Mouse (Mus musculus): Measurements from ENCODE around the gene Tmem151b. TPM values are rescaled to one million over a fixed set of nuclear protein-coding genes. Genes with fewer than 3 reads are reported as not detected.

Tmem151b gene
- polyA plus RNA-seq, 1 experiment from 2014 or later = 9.2 TPM

- Histone ChIP-seq H3K4me2 (replicated peaks) (peak overlapping the region; percentile 72), H3K9ac (peak overlapping the region; percentile 93; the same call in 1 of the 2 replicates), H3K4me1 (peaks cover 21% of the 10 kb centered on the region), H3K4me3 (peak overlapping the region; percentile 79; the same call in 1 of the 2 replicates), H3K9me3 (no peaks in the 10 kb centered on the region), H3K36me3 (peaks cover 8% of the 10 kb centered on the region), H3K27me3 (peaks cover 35% of the 10 kb centered on the region), H3K27ac (no peak overlapping the region)
- ATAC-seq (ENCODE audit: insufficient number of reproducible peaks, insufficient read depth, low FRiP score, low TSS enrichment) = no peak
- 33% methylated on average over 5 of the region's 5 CpGs for WGBS
Measured at GRCm38 (mm10) chr17:45550253-45550652, 776 bp upstream of the Tmem151b start.

- Histone ChIP-seq H3K9me3 (no peaks in the 10 kb centered on the region), H3K9ac (peak overlapping the region; percentile 93), H3K4me2 (replicated peaks) (peak overlapping the region; percentile 72), H3K4me1 (peaks cover 33% of the 10 kb centered on the region), H3K4me3 (peak overlapping the region; percentile 79), H3K27ac (peak overlapping the region; percentile 83), H3K27me3 (peaks cover 50% of the 10 kb centered on the region), H3K36me3 (peaks cover 8% of the 10 kb centered on the region)
- WGBS = 4% methylated on average over 44 of the region's 68 CpGs
- ATAC-seq (ENCODE audit: insufficient number of reproducible peaks, insufficient read depth, low FRiP score, low TSS enrichment) = peak; percentile 48
Measured at GRCm38 (mm10) chr17:45548541-45549512, 650 bp downstream of the Tmem151b start.

DNA sequence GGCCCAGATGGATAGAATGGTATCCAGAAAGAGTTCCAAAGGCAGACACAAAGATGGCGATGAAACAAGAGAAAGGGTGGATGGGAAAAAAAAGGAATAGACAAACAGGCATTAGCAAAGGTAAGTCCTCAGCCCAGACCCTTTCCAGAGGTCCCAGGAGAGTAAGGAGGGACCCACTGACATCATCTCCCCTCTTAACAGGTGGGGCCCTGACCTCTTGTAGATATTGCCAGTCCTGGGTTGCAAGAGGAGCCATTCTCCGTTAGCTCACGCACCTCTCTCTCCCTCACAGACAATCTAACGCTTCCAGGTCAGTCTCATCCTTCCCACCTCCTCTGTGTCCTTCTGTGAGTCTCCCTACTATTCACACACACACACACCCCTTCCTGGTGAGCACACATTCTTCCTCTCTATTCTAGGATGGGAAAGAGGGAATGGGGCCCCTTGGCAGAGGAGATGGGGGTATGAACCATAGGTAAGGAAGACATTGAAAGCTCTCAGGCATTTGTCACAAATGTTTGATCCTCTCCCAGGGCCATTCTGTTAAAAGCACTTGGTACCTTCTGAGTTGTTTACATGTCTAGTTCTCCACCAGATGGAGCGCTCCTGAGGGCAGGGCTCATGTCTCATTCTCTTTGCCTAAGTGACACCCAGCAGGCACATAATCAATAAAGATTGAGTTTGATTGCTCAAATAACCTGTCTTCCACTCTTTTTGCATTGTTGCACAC lies 1.9 kb downstream of the Tmem151b start:
- ATAC-seq (ENCODE audit: insufficient number of reproducible peaks, insufficient read depth, low FRiP score, low TSS enrichment) = no peak
- WGBS = 79% methylated on average over 5 of the region's 5 CpGs
- Histone ChIP-seq H3K9me3 (no peaks in the 10 kb centered on the region), H3K4me3 (peak overlapping the region; percentile 79; the same call in 1 of the 2 replicates), H3K9ac (no peak overlapping the region), H3K4me2 (replicated peaks) (peak overlapping the region; percentile 72), H3K36me3 (peaks cover 8% of the 10 kb centered on the region), H3K4me1 (peaks cover 34% of the 10 kb centered on the region), H3K27me3 (peaks cover 59% of the 10 kb centered on the region), H3K27ac (no peak overlapping the region)

DNA sequence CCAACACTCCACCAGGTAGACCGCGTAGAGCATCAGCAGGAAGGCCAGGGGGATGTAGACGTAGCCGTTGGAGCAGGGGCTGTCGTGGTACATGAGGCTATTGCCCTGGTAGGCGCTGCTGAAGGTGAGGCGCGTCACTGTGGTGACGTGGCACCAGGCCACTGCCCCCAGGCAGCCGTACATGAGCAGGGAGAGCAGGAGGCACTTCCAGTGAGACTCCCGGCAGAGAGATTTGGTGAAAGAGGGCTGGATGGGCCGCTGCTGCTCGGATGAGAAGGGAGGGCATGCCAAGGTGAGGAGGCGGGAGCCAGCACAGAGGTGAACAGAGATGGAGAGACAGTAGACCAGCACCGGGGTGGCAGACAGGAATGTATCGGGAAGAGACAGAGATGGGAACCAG lies 2.5 kb downstream of the Tmem151b start:
- no peak for ATAC-seq (ENCODE audit: insufficient number of reproducible peaks, insufficient read depth, low FRiP score, low TSS enrichment)
- Histone ChIP-seq H3K27me3 (peaks cover 65% of the 10 kb centered on the region), H3K9ac (no peak overlapping the region), H3K9me3 (no peaks in the 10 kb centered on the region), H3K27ac (no peak overlapping the region), H3K4me3 (0 out of 2 replicates have a peak overlapping the region, but pooled peaks have one; percentile 6), H3K36me3 (peaks cover 8% of the 10 kb centered on the region), H3K4me1 (peaks cover 34% of the 10 kb centered on the region), H3K4me2 (replicated peaks) (no peak overlapping the region)
- 66% methylated on average over 16 of the region's 16 CpGs for WGBS

GRCm38 (mm10) chr17:45545278-45545961 lies 4.1 kb downstream of the Tmem151b start:
- 8% methylated on average over 74 of the region's 74 CpGs for WGBS
- Histone ChIP-seq H3K4me3 (peak overlapping the region; percentile 19), H3K27me3 (peaks cover 74% of the 10 kb centered on the region), H3K9ac (peak overlapping the region; percentile 24; the same call in 1 of the 2 replicates), H3K4me2 (replicated peaks) (peak overlapping the region; percentile 33), H3K36me3 (peaks cover 8% of the 10 kb centered on the region), H3K4me1 (peaks cover 34% of the 10 kb centered on the region), H3K27ac (no peak overlapping the region), H3K9me3 (no peaks in the 10 kb centered on the region)
- ATAC-seq (ENCODE audit: insufficient number of reproducible peaks, insufficient read depth, low FRiP score, low TSS enrichment) = no peak

DNA sequence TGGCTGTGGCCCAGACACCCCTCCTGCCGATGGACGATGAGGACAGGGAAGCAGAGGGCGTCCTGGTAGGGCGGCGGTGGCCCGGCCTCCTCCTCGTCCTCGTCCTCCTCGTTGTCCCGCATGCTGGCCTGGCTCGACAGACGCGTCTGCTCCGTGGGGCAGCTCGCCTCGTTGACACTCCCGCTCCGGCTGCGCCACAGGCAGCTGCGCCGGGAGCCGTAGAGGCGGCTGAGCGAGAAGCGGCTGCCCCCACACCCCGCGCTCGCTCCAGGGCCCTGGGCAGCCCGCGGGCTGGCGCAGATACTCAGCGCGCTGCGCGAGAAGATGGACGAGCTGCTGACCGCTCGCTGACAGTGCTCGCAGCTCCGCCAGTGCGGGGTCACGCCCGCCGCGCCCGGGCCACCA lies 4.6 kb downstream of the Tmem151b start:
- Histone ChIP-seq H3K27me3 (peaks cover 79% of the 10 kb centered on the region), H3K9ac (0 out of 2 replicates have a peak overlapping the region, but pooled peaks have one; percentile 24), H3K4me2 (replicated peaks) (peak overlapping the region; percentile 33), H3K36me3 (peaks cover 8% of the 10 kb centered on the region), H3K4me1 (peaks cover 29% of the 10 kb centered on the region), H3K9me3 (no peaks in the 10 kb centered on the region), H3K4me3 (peak overlapping the region; percentile 19), H3K27ac (no peak overlapping the region)
- no peak for ATAC-seq (ENCODE audit: insufficient number of reproducible peaks, insufficient read depth, low FRiP score, low TSS enrichment)
- 10% methylated on average over 46 of the region's 46 CpGs for WGBS

DNA sequence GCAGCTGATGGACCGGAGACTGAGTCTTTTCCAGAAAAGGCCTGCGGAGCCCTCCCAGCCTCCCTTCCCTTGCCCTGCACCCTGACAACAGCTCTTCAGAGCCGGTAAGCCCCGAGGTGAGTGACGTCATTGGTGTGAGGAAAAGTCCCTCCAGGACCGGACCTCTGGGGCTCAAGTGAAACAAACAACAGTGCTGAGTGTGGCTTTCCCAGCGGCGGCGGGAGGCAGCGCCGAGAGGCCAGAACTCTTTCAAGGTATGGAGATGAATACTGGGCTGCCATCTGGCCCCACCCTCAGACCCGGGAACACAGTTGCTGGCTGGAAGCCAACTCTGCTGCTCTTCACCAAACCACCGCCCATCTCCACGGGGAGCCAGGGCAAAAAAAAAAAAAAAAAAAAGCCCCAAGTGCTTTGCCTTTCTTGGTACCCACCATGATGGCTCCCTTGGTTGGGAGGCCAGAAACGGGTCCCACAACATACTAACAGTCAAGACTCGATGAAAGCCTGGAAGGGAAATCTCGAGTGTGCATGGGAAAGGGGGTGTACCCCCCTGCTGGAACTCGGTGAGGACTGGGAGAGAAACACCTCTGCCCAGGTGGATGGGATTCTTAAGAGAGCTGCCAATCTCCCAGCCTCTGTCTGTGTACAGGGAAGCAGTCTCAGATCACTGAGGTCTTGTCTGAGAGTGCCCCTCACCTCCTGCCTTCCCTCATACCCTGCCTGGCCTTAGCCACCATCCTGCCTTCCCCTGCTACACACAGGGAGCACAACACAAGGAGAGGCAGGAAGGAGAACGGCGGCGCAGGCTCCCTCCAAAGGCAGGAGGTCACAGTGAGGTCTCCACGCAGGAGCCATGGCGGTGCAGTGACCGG lies 5.2 kb downstream of the Tmem151b start:
- H3K9ac ChIP-seq = 0 out of 2 replicates have a peak overlapping the region, but pooled peaks have one; percentile 24

GRCm38 (mm10) chr17:45543115-45543514 lies 6.4 kb downstream of the Tmem151b start:
- H3K4me3 ChIP-seq = no peak overlapping the region
- no peak overlapping the region for H3K27ac ChIP-seq
- no peaks in the 10 kb centered on the region for H3K9me3 ChIP-seq
- 19% methylated on average over 1 of the region's 1 CpGs for WGBS
- peaks cover 21% of the 10 kb centered on the region for H3K4me1 ChIP-seq
- ATAC-seq (ENCODE audit: insufficient number of reproducible peaks, insufficient read depth, low FRiP score, low TSS enrichment) = no peak
- H3K36me3 ChIP-seq = peaks cover 8% of the 10 kb centered on the region
- peaks cover 90% of the 10 kb centered on the region for H3K27me3 ChIP-seq
- no peak overlapping the region for H3K4me2 ChIP-seq (replicated peaks)
- H3K9ac ChIP-seq = no peak overlapping the region

More for the DNA sequence above, 5.2 kb downstream of the Tmem151b start:
- H3K27me3 ChIP-seq = peaks cover 85% of the 10 kb centered on the region
- H3K4me3 ChIP-seq = peak overlapping the region; percentile 19
- no peak overlapping the region for H3K27ac ChIP-seq
- peaks cover 8% of the 10 kb centered on the region for H3K36me3 ChIP-seq
- 6% methylated on average over 24 of the region's 24 CpGs for WGBS
- H3K4me2 ChIP-seq (replicated peaks) = peak overlapping the region; percentile 33
- no peak for ATAC-seq (ENCODE audit: insufficient number of reproducible peaks, insufficient read depth, low FRiP score, low TSS enrichment)
- peaks cover 29% of the 10 kb centered on the region for H3K4me1 ChIP-seq
- H3K9me3 ChIP-seq = no peaks in the 10 kb centered on the region

DNA sequence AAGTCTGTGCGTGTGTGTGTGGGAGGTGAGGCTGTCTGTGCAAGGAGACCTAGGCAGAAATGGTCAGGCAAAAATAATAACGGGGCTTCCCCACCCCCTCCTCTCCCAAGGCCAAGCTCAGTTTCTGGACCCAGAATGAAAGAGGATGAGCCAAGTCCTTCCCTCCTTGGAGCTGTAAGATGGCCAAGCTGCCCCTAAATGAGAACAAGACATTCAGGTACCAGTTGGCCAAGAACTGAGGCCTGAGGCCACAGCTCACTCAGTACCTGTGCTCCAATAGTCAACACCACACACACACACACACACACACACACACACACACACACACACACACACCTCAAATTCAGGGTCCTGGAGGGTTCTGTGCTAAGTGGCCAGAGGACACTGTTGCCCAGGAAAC lies 6.8 kb downstream of the Tmem151b start:
- Histone ChIP-seq H3K4me3 (no peak overlapping the region), H3K4me2 (replicated peaks) (no peak overlapping the region), H3K27me3 (peaks cover 86% of the 10 kb centered on the region), H3K9ac (no peak overlapping the region), H3K4me1 (peaks cover 21% of the 10 kb centered on the region), H3K9me3 (no peaks in the 10 kb centered on the region), H3K27ac (no peak overlapping the region), H3K36me3 (peaks cover 8% of the 10 kb centered on the region)
- no peak for ATAC-seq (ENCODE audit: insufficient number of reproducible peaks, insufficient read depth, low FRiP score, low TSS enrichment)
- 73% methylated on average over 2 of the region's 2 CpGs for WGBS

DNA sequence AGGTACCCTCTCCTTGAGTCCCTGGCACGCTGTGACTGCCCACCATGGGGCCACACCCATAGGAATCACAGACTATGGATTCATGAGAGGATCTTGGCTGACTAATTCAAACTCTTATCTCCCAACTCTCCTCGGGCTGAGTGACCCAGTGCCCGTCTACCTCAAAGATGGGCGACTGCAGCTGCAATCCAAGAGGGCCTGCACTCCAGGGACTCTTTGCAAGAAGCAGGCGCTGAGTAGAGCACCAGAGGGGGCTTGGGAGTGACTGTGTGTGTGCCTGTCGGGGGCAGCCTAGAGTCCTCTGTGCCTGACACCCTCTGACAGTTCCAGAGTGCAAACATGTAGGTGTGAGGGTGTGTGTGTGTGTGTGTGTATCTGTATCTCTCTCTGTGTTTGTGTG lies 7.3 kb downstream of the Tmem151b start:
- Histone ChIP-seq H3K36me3 (peaks cover 8% of the 10 kb centered on the region), H3K9me3 (no peaks in the 10 kb centered on the region), H3K27me3 (peaks cover 80% of the 10 kb centered on the region), H3K4me2 (replicated peaks) (no peak overlapping the region), H3K4me3 (no peak overlapping the region), H3K27ac (no peak overlapping the region), H3K9ac (no peak overlapping the region), H3K4me1 (peaks cover 21% of the 10 kb centered on the region)
- WGBS = 38% methylated on average over 6 of the region's 6 CpGs
- ATAC-seq (ENCODE audit: insufficient number of reproducible peaks, insufficient read depth, low FRiP score, low TSS enrichment) = no peak
